Mouse (Mus musculus) embryo, embryonic 11 days (tissue): ENCODE results near the gene Ppp1r16b.
A peak's percentile ranks its signal among the peaks of the same experiment; 100 is the strongest.

Experiments
- DNase-seq: peaks from one replicate; pipeline ENCODE4 v3.0.0-alpha.2; 2015

Gene Ppp1r16b

GRCm38 (mm10) chr2:158668433-158669010, 3.3 kb downstream of the Ppp1r16b start:
- DNase-seq: no peak

- DNase-seq: no peak
Measured at GRCm38 (mm10) chr2:158669199-158670195, 4.3 kb downstream of the Ppp1r16b start.

DNA sequence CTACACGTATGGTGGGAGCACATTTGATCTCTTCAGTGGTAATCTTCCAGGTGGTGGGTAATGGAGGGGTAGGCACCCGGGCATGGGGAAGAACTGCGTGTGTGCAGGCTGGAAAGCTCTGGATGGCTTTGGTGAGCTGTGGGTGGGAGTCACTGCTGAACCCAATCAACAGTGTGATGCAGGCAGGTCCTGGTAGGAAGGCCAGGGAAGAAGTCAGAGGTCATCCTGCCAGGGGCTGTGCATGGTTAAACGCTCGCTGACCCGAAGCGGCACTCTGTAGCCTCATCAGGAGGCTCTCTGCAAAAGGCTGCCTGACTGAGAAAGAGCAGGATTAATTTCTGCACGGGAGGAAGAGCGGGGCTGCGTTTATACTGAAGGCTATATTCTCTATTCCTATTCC, 5.4 kb downstream of the Ppp1r16b start:
- no peak for DNase-seq

DNA sequence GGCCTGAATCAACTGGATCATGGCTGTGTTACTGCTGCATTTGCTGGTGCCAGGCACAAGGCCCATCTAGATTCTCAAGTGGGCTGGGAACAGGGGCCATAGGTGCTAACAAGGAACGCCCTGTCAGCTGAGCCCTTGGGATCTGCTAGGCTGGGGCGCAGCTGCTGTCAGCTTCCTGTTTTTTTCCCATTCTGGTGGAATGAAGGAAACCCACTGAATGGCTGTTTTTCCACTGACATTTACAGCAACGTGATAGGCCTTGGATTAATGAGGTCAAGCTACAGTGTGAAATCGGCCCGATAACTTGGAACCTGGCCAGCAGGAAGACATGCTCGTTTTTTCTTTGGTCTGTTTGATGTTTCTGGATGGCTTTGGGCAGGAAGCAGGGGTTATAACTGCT, 7.6 kb downstream of the Ppp1r16b start:
- peak; percentile 59 for DNase-seq

GRCm38 (mm10) chr2:158673493-158673892, 8.3 kb downstream of the Ppp1r16b start:
- no peak for DNase-seq

DNA sequence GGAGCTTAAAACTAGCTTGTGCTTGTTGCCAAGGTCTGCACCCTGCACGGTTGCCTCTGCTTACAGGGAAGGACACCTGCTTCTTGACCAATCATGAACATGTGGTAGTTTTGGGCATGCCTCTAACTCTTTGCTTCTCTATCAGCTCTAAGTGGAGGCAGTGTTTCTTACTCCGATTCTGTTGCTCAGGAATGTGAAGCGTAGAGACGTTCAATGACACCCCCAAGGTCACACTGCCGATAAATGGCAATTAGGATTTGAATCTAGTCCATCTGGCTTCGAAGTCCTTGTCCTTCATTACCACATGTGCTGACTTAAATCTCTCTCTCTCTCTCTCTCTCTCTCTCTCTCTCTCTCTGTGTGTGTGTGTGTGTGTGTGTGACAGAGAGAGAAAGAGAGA, 8.9 kb downstream of the Ppp1r16b start:
- DNase-seq: no peak

DNA sequence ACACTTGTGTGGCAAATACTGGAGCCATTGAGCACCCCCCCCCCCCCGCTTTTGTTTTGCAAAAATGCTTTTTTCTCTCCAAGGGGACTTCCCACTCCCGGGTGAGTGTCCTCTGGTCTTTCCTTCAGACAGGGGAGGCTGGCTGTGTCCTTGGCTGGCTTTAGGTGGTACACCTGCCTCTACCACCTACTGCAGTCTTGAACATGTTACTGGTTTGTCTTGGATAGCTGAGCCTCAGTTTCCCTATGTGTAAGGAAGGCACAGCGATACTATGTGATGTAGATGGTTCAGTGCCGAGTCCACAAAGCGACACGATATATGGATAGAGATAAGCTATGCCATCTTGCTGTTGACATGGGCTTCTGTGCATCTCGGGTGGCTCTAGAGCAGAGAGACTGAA, 9.6 kb downstream of the Ppp1r16b start:
- no peak for DNase-seq

DNA sequence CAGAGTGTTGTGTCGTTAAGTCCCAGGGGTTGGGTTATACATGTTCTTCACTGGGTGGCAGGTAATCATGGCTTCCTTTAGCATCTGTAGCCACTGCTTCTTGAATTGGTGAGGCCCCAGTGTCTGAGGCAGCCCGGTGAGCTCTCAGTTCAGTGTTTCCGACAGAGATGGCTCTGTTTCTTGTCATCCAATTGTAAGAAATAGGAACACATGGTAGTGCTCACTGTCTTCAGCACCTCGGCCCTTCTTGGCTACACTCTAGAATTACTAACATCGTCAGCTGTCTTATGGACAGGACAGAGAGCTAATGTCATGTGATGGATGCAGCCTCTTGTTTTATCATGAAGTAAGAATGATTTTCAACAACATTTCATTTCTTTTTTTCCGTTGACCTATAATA, 10.0 kb downstream of the Ppp1r16b start:
- DNase-seq: no peak

DNA sequence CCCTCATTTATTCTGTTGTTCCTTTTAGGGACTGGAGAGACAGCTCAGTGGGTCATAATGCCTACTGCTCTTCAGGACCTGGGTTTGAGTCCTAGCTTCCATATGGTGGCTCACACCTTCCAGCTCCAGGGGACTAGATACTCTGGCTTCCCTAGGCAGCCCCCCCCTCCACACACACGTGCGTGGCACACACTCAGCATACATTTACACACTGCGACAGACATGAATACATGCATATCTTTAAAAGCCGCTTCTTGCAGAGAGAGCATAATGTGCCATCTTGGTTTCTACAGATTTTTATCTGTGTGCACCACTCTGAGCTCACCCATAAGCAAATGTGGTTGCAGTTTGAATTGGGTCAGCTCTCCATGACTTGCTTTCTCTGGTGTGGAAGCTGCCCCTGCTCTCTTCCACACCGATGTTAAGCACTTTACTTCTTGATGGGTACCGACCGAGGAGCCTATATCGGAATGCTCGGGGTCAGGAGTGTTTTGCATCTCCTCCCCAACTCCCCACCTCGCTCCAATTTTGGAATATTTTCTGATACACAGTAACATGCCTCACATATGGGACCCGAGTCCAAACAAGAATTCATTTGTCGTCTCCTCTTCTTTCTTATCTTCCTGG, 10.8 kb downstream of the Ppp1r16b start:
- DNase-seq: no peak

DNA sequence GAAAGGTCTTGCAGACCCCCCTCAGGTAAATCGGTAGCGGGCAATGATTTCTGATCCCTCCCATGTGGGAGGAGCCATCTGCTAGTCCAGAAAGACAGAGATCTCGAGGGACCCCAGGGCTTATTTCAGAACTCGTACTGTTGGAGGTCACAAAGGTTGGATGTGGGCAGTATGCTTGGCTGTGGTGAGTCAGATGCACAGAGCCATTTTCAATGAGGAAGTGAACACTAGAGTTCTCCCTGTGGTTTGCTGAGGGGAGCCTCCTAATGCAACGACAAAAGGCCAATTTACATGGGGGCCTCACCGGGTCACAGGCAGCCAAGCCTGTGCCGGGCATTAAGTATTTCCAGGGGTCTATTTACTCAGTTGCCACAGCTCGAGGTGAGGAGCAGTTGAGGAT, 12.7 kb downstream of the Ppp1r16b start:
- no peak for DNase-seq

- DNase-seq: no peak
Measured at GRCm38 (mm10) chr2:158679091-158679490, 13.9 kb downstream of the Ppp1r16b start.

DNA sequence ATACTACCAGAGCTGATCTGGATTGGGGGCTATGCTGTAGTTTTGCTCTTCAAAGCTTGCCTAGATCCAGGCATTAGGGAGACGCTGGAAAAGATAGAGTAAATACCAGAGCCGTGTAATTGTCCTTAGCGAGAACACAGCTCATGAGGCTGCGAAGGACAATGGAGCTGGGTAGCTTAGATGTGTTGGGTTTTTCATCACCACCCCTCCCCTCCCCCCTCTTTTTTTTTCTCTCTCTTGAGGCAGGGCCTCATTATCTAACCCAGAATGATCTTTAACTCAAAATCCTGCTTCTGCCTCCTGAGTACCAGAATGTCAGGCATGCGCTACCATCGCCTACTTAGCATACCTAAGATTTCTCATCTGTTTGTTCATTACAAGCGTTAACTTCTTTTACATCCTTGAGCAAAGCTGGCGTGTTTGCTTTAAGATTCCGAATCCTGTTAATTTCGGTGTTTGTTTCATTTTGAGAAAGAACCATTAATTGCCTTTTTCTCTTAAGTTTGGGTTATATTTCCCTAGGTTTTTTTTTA, 15.2 kb downstream of the Ppp1r16b start:
- no peak for DNase-seq

DNA sequence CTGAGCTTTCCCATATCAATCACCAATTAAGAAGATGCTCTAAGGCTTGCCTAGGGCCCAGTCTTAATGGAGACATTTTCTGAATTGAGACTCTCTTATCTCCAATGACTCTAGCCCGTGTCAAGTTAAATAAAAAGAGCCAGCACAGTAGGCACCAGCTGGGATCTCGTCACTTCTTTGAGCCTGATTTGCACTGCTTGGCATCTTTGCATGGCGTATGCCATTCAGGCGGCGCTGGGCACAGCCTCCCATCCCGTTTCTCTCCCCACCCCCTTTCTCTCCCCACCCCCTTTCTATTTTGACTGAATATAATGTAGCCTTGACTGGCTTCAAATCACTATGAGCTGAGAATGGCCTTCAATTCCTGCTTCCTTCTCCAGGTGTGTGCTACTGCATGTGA, 16.5 kb downstream of the Ppp1r16b start:
- DNase-seq: no peak

- no peak for DNase-seq
Measured at GRCm38 (mm10) chr2:158682344-158683037, 17.3 kb downstream of the Ppp1r16b start.

DNA sequence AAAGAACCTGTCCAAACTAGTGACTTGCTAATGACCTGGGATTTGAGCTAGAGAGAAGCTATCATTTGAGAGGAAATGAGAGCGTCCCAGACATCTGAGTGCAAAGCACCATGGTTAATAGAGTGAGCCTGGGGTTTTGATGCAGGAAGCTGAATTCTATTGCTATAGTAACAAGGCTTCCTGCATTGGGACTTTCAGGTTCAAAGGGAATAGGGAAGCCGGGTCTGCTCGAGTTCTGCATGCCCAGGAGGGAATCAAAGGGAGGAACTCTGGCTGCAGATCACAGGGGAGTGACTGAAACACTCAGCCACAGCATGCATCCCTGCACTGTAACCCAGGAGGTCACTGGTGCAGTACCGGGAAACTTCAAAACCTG, 17.8 kb downstream of the Ppp1r16b start:
- no peak for DNase-seq

DNA sequence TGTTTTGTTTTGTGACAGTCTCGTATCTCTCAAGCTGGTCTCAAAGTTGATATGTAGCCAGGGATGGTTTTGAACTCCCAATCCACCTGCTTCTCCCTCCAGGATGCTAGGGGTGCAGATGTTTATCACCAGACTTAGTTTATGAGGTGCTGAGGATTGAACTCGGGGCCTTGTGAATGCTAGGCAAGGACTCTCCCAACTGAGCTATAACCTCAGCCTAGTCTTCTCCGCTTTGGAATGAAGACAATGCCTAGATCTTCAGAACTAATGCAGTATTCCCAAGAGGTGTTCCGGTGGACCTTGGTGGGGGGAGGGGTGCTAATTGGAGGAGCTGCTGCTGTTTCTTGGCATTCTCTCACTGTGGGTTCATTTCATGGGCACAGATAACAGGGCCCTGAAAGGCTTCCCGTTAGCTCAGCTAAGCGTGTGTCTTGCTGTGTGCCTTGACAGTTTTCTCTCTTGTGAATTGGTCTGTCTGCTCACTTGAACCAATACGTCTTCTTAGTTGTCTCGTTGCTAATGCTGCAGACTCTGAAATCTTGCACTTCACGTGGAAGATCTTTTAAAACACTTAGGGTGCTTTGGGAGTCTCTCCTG, 19.1 kb downstream of the Ppp1r16b start:
- no peak for DNase-seq

DNA sequence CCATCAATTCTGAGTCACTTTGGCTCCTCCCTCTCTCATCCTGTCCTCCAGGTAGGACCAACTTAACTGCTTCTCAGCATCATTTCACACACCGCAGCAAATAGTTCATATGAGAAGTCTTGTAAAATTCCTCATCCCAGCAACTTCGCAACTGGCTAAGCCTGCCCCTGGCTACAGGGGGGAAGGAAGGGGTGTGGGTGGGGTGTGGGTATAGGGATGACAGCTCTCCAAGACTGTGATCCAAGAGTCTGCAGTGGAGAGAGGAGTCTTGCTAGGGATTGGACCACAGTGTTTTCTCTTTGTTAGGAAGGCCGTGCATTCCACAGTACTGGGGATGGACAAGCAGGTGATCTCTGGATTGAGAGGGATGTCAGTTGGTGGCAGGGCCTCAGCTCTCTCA, 19.7 kb downstream of the Ppp1r16b start:
- DNase-seq: no peak

- DNase-seq: no peak
Measured at GRCm38 (mm10) chr2:158686394-158686793, 21.2 kb downstream of the Ppp1r16b start.

- DNase-seq: no peak
Measured at GRCm38 (mm10) chr2:158687804-158688241, 22.6 kb downstream of the Ppp1r16b start.

DNA sequence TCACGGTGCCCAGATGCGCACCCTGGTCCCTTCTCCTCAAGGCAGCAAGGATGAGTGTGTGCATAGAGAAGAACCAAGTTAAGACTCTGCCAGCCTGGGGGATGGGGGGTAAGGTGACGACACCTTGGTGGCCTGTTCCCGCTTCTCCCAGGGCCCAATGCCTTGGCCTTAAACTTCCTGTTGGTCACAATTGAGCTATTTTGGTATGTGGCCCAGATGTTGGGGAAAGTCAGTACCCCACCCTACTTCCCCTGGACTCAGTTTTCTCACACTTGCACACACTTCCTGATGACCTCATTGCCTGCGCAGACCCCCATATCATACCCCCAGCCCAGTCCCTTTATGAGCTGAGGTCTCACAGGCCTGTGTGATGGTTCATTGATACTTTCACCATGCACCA, 23.9 kb downstream of the Ppp1r16b start:
- DNase-seq: no peak

GRCm38 (mm10) chr2:158689640-158690039, 24.4 kb downstream of the Ppp1r16b start:
- no peak for DNase-seq

GRCm38 (mm10) chr2:158690116-158690515, 24.9 kb downstream of the Ppp1r16b start:
- DNase-seq: no peak

DNA sequence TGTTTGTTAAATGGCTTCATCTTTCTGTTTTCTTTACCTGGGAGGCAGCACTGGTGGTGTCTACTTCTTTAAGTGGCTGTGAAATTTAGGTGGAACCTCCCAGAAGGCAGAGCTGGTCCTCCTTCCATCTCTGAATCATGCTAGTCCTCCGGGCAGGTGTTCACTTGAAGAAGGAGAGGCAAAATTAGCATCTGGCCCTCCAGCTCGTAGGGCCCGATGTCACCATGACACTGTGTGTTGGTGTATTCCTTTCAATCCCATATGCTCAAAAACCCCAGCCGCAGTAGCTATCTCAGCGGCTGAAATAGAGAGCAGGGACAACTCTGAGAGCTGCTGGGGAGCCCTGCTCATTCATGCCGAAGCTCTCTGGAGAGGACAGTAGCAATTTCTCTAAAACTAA, 27.0 kb downstream of the Ppp1r16b start:
- no peak for DNase-seq
